Mouse (Mus musculus): ENCODE results near the gene Dpf1.

Gene Dpf1

DNA sequence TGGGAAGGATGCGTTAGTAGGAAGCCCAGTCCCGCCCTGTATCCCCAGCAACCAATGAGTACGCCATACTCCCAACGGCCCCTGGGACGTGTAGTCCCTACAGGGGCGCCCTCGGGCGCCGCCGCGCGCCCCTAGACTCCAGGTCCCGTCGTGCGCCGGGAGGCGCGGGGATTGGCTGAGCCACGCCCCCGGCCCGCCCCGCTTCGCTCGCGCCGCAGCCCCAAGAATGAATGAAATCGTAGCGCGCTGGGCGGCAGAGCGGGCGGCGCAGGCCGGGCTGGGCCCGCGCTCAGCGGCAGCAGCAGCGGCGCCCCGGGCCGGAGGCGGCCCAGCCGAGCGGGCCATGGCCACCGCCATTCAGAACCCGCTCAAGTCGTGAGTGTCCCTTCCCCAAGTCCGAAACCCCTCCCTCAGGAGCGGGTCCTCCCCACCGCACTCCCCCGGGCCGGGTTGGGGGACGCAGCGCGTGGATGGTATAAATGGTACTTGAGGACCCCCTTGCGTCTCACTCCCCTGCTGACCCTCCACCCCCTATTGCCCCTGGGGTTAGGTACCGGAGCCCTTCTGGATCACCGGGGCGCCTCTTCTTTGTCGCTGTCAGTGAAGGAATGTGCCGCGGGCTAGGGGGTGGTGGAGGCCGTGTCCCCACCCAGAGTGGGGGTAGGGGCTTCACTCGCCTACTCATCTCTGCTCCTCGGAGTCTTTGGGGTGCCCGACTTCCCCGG is at the start of gene Dpf1:
Gene Dpf1, plus strand, starts transcription at position 214 of the 725 bp plus-strand sequence.
- DNase-seq (ENCODE audit: low read depth): no peak

DNA sequence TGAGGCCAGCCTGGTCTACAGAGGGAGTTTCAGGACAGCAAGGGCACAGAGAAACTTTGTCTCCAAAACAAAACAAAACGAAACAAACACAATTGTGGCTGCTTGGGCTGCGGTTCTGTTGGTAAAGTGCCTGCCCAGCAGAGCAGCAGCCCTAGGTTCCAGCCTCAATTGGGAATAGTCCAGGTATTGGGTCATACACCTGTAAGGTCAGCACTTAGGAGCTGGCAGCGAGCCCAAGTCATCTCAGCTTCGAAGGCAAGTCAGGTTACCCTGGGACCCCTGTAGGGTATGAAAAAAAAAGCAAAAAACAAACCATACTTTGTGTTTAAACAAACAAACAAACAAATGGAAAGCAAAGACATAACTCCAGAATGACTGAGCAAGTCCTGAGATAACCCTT is 47.9 kb upstream of the Dpf1 start:
- no peak for DNase-seq (ENCODE audit: low read depth)

DNA sequence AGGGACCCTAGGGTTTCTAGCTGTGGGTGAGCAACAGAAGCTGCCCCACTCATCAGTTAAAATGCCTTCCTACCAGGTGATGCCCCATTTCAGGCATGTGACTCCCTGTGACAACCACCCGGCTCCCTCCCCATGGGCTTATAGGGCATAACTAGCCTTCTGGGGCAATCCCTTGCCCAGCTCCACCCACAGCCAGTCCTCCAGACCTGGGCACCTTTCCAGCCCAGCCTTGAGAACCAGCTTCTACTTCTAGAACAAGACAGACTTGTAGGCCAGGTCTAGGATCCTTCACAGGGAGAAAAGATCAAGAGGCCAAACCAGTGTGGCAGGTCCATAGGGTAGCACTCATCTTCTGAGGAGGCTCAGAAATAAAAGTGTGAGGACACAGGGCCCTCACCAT is 46.4 kb upstream of the Dpf1 start:
- no peak for DNase-seq (ENCODE audit: low read depth)

DNA sequence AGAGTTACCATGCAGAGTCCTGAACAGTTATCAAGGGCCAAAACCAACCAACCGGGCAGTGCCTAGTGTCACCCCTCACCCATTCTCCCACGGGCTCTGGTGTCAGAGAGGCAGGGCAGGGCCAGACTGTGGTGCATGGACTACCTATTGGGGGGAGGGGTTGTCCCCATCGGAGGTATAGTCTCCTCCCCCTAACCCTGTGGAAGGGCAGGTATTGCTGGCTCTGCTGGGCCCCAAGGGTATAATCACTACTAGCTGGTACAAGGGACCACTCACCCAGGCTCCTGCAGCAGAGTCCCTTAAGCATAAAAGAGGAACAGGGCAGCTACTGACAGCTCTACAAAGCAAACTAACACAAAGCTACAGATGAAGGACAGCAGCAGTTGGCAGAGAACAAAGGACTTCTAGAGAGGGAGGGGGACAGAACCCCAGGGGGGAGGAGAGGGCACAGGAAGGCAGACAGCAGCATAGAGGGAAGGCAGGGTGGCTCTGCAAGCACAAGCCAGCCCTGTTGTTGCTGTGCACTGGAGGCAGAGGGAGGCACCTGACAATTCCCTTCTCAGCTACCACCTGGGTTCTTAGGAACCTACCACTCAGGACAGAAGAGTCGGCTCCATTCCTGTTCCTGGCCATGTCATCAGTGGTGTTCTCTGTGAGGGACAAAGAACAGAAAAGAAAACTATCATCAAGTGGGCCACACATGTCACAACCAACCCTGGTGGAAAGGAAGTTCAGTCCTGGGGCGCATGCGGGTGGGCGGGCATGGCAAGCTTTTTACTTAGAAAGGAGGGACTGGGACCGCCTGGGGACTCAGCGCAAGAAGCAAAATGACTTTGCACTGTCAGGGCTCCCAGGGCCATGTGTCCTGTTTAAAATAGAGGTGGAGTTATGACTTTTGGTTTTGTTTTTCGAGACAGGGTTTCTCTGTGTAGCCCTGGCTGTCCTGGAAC is 43.7 kb upstream of the Dpf1 start:
- DNase-seq (ENCODE audit: low read depth): no peak

DNA sequence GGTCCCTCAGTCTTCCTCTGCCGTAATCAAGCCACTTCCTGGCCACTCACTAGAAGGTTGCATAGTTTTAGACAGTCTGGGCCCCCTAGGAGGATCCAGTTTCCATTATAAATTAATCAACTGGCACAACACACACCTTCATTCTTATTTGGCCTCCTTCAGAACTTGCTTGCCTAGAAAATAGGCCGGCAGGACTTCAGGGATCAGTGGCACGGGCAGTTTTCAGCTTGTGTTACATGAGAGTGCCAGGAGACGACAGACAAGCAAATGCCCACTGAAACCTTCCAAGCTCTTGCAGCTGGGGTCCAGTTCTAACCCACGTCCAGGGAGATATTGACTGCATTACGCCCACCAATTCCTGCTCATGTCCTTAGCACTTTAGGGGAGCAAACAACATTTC is 41.6 kb upstream of the Dpf1 start:
- no peak for DNase-seq (ENCODE audit: low read depth)

DNA sequence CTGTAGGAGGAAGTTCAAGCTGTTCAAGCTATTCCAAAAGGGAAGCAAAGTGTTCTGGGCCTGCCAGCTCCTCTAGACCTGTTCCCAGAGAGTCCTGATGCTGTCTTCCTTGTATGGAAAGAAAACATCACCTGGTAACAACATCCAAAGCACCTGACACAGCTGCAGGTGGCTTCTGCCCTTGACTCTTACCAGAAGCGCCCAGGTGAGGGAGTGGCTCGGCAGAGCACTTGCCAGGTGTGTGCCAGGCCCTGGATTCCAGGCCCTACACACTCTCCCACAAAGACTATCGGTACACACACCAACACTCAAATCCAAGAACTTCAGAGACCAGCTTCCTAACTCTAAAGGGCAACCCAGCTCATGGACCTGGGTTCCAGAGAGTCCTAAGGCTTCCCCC is 39.9 kb upstream of the Dpf1 start:
- no peak for DNase-seq (ENCODE audit: low read depth)

DNA sequence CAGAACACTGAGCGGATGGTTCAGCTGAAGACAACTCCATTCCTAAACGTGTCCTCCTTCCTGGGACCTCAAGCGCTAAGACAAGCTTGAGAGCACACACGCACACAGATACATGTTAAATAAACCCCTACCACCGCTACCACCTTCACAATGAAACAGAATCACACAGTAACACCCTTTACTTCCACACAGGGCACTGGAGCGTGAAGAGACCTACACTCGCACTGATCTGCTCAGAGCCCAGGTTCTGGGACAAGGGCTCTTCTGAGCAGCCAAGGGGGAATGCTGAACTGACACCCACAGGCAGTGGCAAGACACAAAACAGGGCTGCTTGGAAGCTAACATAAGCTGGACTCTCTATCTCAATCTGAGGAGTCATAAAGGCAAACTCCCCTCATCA is 38.1 kb upstream of the Dpf1 start:
- no peak for DNase-seq (ENCODE audit: low read depth)

DNA sequence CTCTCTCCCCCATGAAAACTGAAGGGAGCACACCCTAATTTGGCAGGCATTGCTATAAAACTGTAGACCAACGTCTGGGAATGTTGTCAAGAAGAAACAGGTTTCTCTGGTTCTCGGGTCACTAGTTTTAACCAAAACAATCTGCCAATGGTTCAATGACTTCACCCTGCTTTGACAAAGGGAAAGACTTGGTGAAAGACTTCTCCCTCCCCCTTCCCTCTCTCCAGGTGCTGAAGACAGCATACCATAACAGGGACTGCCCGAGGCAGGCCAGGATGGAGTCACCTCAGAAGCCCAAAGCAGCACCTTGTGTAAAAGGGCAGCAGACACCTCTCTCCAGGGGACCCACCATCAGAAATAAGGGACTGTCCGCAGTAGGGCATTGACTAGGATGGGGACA is 36.8 kb upstream of the Dpf1 start:
- no peak for DNase-seq (ENCODE audit: low read depth)

DNA sequence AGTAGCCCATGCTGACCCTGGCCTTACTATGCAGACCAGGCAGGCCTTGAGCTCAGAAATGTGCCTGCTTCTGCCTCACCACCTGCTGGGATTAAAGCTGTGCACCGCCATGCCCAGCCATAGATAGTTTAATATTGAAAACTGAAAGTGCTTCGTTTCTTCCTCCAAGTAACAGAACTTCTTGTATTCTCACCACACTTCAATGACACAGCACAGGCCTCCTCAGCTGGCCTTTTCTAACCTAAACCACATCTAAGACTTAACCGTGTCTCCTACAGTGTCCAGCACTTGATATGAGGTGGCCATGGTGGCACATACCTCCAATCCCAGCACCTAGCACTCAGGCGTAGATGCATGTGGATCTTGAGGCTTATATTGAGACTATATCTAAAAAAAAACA is 33.3 kb upstream of the Dpf1 start:
- no peak for DNase-seq (ENCODE audit: low read depth)

DNA sequence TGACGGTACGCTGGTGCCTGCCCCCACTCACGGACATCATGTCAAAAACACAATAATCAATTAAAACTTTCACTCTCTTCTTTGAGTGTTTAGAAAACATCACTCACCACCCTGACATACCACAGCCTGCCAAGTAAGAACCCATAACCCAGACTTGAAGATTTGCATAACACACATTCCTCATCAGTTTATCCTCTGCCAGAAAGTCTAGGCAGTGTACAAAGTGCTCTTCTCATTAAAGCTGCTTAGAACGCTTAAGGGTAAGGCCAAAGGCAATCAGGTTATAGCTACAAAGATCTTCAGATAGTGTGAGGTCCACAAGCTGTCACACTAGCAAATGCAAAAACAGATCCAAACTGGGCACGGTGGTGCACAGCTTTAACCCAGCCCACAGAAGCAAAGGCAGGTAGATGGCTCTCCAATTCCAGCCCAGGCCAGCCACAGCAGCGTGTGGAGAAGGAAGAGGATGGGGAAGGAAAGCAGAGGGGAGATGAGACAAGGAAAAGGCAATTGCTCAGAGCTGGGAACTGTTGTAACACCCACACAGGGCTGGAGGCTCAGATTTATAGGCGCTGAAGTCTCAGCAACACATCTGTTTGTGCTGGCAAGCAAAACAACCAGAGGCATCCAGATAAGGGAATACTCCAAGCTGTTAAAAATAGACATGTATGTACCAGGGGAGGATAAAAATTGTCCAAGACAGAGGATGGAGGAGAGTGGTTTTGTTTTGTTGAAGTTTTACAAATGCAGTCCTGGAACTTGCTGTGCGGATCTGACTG is 31.9 kb upstream of the Dpf1 start:
- no peak for DNase-seq (ENCODE audit: low read depth)

DNA sequence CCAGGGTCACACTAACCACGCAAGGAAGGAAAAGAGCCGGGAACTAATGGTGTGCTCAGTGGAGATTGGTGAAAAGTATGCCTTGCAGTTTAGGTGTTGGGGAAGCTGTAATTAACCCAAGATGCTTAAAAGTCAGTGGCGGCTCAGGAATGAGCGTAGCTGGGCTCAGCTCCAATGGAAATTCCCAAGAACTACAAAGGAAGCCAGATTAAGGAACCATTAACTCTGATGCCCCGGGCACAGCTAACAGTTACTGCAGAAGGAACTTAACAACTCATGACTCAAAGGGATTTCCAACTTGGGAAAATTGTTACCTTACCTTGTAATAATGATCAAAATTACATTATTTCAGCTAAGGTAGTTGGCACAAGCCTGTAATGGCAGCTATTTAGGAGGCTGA is 27.0 kb upstream of the Dpf1 start:
- DNase-seq (ENCODE audit: low read depth): peak; percentile 28

DNA sequence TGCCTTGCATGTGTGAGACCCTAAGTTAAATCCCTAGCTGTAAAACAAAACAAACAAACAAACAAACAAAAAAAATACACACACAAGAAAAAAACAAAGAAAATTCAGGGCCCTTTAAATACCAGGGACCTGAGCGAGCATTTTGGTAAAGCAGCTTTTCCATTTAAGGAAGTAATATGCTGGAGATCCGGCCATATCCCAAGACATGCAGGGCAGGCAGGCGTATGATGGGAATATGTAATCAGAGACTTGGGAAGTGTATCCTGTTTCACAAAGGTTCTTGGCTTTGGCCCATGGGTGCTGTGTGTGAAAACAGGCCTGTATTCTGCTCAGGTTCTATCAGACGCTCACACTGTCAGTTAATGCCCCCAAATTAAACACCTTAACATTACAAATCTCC is 26.2 kb upstream of the Dpf1 start:
- no peak for DNase-seq (ENCODE audit: low read depth)

DNA sequence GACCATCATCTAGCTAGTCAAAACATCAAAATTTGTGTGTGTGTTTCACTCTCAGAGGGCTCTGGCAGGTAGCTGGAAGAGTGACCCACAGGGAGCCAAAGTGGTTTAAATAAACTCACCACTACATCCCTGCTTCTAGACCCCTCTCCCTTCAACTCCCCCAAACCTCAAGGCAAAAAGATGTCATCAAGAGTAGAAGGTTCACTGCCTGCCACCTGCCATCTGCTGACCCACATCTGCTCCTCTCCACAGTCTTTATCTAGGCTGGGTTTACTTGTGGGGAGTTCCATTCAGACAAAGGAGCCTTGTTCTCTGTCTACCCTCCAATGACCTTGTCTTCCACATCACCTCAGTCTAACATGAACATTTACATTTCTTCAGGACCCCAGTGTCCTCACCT is 24.5 kb upstream of the Dpf1 start:
- no peak for DNase-seq (ENCODE audit: low read depth)

DNA sequence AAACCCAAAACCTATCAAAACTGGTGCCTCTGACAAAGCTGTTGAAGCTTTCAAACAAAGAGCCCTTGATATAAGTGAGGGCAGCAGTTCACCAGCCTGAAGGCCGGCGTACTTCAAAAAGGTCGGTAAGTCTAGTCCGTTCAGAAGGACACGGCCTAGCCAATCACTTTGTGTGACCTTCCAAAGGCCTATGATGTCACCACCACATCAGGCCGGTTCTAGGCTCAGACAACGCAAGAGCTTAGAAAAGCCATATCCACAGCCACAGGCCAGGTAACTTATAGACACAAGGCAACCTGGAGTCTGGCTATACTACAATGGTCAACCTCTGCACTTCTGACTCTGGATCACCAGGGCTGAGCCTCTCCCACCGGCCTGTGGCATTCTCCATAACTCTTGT is 23.8 kb upstream of the Dpf1 start:
- no peak for DNase-seq (ENCODE audit: low read depth)

DNA sequence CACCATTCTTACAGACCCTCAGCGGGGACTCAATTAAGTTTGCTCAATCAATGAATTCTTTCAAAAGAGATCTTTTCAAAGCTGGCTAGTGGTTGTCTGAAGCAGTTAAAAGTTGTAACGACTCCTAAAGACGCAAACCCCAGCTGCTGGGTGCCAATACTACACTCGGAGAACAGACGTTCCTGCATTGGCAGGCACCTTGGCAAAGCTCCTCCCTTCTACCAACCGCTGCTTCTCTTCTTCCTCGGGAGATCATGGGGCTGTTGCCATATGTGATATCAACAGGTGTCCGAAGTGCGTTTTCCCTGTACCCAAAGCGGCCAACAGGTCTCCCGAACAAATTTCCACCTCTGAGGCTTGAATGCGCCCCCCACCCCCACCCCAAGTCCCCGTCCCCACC is 22.9 kb upstream of the Dpf1 start:
- peak; percentile 44 for DNase-seq (ENCODE audit: low read depth)

DNA sequence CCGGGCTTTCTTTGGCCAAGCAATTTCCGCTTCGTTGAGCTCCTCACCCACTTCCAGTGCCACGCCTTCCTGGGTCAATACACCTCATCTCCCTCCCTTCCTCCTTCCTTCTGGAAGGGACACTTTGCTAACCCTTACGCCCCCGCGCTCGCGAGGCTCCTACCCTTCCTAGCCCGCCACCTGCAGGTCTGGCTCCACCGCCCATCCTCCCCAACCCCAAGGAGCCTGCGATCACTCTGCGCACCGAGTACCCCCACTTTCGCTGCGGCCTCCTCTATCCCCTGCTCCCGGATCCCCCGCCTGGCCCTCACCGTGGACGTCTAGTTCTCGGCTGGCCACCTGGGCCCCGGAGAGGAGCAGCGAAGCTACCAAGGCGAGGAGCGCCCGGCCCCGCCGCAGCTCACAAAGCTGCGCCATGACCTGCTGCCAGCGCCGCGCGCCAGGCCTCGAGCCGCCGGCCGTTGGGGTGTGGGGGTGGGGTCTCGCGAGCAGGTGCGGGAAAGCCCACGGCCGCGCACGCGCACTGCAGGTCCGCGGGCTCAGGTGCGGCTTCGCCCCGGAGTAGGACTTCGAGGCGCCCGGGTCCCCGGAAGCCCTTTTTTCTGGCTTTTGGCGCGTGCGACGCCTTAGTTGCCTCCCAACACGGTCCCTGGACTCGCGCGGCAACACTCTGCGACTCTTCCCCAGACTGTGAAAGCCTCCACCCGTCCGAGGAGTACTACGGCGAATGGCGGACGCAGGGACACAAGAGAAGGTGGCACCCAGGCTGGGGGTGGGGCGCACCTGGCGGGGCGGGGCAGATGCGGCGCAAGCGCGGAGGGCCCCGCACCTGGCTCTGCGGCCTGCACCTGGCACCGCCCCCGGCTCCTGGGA is 22.3 kb upstream of the Dpf1 start, which contains the start of gene Spint2:
Gene Spint2, minus strand, starts transcription at position 712 of the 873 bp plus-strand sequence.
- DNase-seq (ENCODE audit: low read depth): peak; percentile 50

DNA sequence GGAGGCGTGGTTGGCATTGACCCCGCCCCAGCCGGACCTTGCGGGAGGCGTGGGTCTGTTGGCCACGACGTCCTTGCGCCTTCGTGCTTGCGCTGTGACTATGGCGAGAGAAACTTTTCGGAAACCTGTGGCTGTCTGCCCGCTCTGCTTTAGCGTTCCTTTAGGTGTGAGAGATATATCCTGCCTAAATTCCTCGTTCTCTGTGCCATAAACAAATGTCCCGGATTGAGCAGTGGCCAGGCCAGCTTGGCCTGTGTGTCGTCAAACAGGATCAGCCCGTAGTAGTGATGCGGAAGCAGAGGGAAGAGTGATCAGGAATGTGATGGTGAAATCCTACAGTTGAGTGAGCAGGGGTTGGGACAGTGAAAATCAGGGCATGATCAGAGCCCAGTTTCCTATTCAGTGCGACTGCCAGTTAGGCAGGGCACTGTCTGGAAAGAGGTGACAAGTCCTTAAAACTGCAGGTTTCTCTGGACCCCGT is 21.6 kb upstream of the Dpf1 start:
- DNase-seq (ENCODE audit: low read depth): no peak

DNA sequence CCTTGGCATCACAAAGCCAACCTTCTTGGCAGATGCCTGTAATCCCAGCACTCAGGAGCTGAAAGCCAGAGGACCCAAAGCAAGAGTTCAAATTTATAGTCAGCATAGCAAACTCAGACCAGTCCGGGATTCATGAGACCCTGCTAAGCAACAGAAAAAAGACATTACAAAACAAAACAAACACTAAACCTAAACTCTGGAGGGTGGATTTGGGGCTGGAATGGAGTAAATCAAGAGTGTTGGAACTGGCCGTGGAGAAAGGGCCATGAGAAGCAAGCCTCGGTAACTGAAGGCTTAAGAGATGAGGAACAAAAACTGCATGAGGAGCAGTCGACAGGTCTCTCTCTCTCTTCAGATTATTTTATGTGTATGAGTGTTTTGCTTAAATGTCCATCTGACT is 19.9 kb upstream of the Dpf1 start:
- DNase-seq (ENCODE audit: low read depth): no peak

DNA sequence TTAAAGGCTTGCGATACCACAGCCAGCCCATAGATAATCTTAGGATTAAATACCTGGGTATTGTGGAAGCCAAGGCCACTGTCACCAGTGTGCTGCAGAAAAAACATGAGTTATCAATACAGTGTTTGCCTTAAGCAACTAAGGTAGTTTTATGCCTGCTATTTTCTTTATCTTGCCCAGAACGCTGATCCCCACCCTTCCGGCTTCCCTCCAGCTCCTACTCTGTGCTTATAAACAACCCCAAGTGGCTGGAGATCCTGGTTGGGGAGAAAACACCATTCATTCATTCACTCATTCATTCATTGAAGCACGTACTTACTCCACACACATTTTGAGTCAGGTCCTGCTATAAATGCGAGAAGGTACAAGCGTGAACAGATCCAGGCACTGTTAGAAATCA is 19.2 kb upstream of the Dpf1 start:
- DNase-seq (ENCODE audit: low read depth): no peak

DNA sequence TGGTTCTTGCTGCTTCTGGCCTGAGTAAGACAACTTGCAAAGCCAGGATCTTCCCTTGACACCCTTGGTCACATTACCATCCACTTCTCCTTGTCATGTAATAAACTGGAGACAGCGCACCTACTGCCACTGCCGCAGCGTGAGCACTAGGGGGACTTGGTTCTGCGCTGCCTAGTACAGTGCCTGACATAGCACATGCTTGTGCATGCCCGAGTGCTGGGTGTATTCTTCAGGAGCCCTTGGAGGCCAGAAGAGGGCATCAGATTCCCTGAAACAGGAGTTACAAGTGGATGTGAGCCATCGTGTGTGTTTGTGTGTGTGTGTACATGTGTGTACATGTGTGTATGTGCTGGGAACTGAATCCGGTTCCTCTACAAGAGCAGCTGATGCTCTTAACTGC is 16.3 kb upstream of the Dpf1 start:
- DNase-seq (ENCODE audit: low read depth): peak; percentile 36

DNA sequence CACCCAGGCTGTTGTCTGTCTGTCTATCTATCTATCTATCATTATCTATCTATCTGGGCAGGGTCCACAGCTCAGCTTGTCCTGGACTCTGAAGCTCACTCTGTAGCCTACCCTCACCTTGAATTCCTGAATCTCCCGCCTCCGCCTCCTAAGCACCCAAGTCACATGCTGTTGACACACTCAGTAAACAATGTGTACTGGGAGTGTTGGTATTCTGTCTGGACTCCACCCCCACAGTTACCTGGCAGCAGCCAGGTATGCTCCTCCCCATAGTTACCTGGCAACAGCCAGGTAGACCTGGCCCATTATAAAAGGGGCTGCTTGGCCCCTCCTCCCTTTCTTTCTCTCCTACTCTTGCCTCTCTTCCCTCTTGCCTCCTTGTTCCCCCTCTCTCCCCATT is 15.7 kb upstream of the Dpf1 start:
- DNase-seq (ENCODE audit: low read depth): no peak

Measured in 416B (cell line).